Mouse (Mus musculus) spleen, adult 2 months (tissue): Measurements from ENCODE around the gene Tfb2m.

Experiments used
- CTCF ChIP-seq: fragments of 200-500 bp; IDR thresholded peaks from 2 replicates; pipeline ENCODE4 v1.5.1; 2011; ENCODE audit warnings: mild to moderate bottlenecking, inconsistent platforms; ENCODE audit not compliant: insufficient read depth, insufficient read length, insufficient replicate concordance; ENCODE audit errors: extremely low read depth
- POLR2A ChIP-seq: fragments of 200-500 bp; IDR thresholded peaks from 2 replicates; pipeline ENCODE4 v1.6.1; 2011; ENCODE audit warnings: low read depth, low read length, inconsistent platforms

DNA sequence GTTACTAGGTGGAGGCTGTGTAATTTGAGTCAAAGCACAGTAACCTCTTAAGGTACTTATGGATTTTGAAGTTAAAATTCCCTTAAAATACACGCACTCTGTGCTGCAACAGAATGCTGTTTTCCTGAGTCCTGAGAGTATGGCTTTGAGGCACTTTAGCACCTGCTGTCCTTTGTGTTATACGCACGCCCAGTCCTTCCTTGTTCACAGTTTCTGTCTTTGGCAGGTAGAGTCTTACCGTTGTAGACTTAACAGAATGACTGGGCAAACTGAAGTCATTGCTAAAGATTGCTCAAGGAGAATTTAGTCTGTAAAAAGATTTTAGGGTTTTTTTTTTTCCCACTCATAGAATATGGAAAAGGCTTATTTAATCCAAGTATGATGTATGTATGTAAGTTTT lies 5.9 kb upstream of the Tfb2m start:
- TF ChIP-seq POLR2A (no peak), CTCF (no peak)
